Mouse (Mus musculus): ENCODE measurements around the gene Lrrk1.
A peak's percentile ranks its signal among the peaks of the same experiment; 100 is the strongest.

Lrrk1 gene

DNA sequence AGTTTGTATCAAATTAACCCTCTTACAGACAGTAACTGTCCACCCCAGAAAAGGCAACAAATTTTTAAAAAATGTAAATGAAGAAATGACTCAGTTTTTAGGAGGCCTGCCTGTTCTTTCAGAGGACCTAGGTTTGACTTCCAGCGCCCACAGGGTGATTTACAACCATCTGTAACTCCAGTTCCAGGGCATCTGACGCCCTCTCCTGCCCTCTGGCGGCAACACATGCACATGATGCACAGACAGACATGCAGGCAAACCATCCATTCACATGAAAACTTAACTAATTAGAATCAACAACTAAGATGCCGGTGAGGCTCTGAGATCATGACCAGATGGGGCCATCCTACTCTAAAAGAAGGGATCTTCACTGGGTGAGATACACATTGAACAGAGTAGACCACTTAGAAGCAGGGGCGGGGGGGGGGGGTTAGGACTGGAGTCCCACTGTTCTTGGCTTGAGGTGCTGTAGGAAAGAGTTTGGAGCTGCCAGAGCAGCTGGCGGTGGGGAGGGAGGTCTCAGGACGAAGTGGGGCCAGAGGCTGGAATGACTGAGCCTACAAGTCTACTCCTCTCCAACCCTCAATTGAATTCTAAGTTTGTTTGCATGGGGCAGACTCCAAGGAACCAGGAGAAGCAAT lies 206.0 kb downstream of the Lrrk1 start:
- no peak for DNase-seq

DNA sequence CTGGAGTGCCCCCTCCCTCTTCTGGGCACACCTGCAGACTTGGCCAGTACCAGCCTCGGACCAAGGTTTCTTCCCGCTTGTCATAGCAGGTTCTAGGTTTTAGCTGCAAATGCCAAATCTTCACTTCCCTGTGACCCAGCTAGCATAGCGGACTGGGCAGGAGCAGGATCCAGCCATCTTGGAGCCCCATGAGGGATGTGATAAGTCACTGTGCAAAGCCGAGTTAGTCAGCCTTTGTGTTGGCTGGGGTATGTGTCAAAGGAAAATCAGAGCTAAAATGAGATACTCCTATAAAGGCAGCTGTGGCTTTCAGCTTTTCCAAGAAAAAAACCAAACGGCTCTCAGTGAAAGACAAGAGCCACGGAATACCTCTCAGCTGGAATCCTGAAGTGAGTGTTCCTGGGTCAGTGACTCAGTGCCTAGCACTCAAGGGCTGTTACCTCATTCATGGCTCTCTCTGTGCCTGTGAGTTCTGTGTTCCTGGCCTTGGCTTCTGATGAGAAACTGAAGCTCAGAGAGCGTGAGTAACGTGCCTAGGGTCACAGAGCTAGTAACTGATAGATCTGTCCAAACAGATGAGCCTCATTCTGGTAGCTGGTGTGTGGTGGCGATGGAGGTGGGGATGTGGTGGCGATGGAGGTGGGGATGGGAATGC lies 207.3 kb downstream of the Lrrk1 start:
- no peak for DNase-seq

DNA sequence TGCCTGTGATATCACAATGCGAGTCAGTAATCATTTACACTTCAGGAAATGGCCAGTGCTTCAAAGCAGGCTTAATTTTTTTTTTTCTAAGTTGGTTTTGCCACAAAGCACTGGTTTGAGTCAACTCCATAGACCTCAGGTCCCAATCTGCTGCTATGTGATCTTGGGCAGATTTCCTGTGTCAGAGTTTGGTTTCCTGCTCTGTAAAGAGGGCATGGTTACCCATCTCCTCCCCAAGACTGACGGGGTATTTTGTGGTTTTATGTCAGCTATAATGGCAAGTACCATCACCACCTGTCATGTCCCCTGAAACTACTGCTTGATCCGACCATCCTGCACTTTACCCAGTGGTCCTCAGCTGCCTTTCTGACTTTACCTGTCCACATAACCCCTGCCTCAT lies 207.9 kb downstream of the Lrrk1 start:
- DNase-seq, result no peak

DNA sequence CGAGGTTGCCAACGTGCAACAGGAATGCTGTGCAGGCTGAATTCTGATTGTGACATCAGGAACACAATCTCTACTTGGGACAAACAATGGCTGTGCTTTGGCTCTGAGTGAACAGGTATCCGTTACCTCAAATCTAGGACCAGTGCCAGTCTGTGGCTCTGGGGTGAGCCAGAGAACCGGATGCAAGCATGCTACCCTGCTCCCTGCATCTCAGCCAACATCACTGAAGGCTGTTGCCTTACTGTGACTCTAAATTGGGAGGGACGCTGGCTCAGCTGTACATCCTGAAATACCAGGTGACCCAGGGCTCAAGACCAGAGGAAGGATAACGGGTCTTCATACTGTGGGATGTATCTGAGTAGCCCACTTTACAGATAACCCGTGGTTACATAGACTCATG lies 208.4 kb downstream of the Lrrk1 start:
- no peak for DNase-seq

DNA sequence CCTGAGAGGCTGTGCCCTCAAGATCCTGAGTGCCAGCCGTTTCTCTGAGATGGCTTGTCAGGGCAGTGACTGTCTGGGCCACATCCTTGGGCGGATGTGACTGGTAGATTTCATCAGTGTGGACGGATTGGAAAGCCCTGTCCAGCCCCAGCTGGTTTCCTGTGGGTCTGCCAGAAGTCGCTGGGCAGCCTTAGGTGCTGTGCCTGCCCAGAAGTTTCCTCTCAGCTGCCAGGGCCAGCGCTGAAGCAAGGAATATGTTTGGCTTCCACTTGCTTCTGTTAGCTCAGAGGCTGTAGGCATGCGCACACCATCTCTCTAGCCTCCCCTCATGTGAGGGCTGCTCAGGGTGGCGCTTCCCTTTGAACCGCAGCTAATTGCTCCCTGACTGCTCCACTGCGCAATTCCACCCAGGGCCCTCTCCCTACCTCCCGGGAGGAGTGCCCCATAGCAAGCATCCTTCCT lies 209.0 kb downstream of the Lrrk1 start:
- DNase-seq, result peak; percentile 36

DNA sequence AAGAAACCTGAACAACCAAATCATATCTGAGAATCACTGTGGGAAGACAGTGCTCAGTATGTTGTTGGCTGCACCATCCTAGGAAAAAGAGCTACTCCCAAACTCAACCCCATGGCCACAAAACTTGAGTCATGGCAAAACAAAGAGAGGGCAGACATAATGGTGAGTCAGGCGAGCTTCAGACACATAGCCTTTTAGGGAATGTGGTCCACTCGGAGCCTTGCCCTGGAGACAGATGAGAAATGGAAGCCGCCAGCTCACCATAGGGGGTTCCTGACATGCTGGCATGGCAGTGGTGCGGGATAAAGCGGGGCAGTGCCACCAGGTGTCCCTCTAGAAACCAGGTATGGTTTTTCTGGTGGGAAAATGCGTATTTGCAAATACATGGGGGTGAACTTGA lies 210.0 kb downstream of the Lrrk1 start:
- DNase-seq, result no peak

DNA sequence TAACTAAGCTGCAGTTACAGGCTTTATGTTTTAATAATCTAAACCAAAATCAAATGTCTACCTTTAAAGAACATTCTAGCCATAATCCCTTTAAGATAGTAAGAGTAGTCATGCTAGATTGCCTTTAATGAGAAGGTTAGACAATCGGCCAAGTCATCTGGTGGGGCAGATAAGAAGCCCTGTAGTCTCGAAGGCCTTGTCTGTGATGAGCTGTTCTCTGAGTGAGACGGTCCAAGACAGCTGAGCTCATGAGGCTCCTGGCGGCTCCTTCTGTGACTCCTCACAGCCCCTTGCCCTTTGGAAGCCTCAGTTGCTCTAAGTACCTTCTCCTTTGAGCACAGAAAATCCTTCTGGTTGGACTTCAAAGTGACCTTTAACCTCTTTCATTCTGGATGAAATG lies 211.2 kb downstream of the Lrrk1 start:
- DNase-seq, result no peak
